Mouse (Mus musculus) stomach, postnatal 0 days (tissue): ENCODE results near the gene Dus3l. TPM values are rescaled to one million over a fixed set of nuclear protein-coding genes. Genes with fewer than 3 reads are reported as not detected.

Experiments used
- ATAC-seq: fragments of 200-750 bp; cut with Nextera tagmentation; 2 replicates; pipeline ENCODE4 v1.8.0; 2017; ENCODE audit not compliant: low FRiP score, low TSS enrichment
- DNase-seq: peaks from one replicate; pipeline ENCODE4 v3.0.0-alpha.2; 2016; ENCODE audit warnings: low spot score
- H3K27ac ChIP-seq: fragments of 300-500 bp; sonication (generic); replicated peaks from 2 replicates; pipeline ENCODE4 v1.5.1; 2014; ENCODE audit warnings: mild to moderate bottlenecking, control low read depth
- H3K27me3 ChIP-seq: fragments of 300-500 bp; sonication (generic); 2 replicates; pipeline ENCODE4 v1.6.1; 2014; ENCODE audit warnings: low read length; ENCODE audit not compliant: control insufficient read depth, insufficient read depth
- H3K36me3 ChIP-seq: fragments of 300-500 bp; sonication (generic); 2 replicates; pipeline ENCODE4 v1.6.1; 2014; ENCODE audit warnings: low read length, mixed read lengths; ENCODE audit not compliant: control insufficient read depth, insufficient read depth
- H3K4me1 ChIP-seq: fragments of 300-500 bp; sonication (generic); replicated peaks from 2 replicates; pipeline ENCODE4 v1.6.1; 2014; ENCODE audit warnings: antibody characterized with exemption; ENCODE audit not compliant: control insufficient read depth, insufficient read depth
- H3K4me2 ChIP-seq: fragments of 300-500 bp; sonication (generic); replicated peaks from 2 replicates; pipeline ENCODE4 v1.6.1; 2014; ENCODE audit warnings: low read depth, mild to moderate bottlenecking, control low read depth, moderate library complexity
- H3K4me3 ChIP-seq: fragments of 300-500 bp; sonication (generic); 2 replicates; pipeline ENCODE4 v1.5.1; 2014; ENCODE audit warnings: low read depth, low read length, control low read depth
- H3K9ac ChIP-seq: fragments of 300-500 bp; sonication (generic); 2 replicates; pipeline ENCODE4 v1.6.1; 2014; ENCODE audit warnings: mild to moderate bottlenecking, low read length, control low read depth, mixed read lengths
- H3K9me3 ChIP-seq: fragments of 300-500 bp; sonication (generic); 2 replicates; pipeline ENCODE4 v1.6.1; 2016; ENCODE audit warnings: low read length; ENCODE audit not compliant: control insufficient read depth
- CTCF ChIP-seq: IDR thresholded peaks from 2 replicates; pipeline ENCODE4 v1.5.1; 2016; ENCODE audit warnings: antibody characterized with exemption, low read depth, mild to moderate bottlenecking, moderate library complexity
- EP300 ChIP-seq: optimal IDR thresholded peaks from 2 replicates; pipeline ENCODE3; 2016; ENCODE audit warnings: antibody characterized with exemption
- WGBS: fragments of 180-500 bp; shearing (Covaris S2); extraction: QIAGEN DNeasy Blood & Tissue Kit; methylation state at CpG from one replicate; pipeline ENCODE4 v1.1.7; 2014; 5-methylcytosine and 5-hydroxymethylcytosine counted together
- polyA plus RNA-seq: library from polyadenylated mRNA; unstranded; fragments of >200 nt; fragmentation: Nextera tagmentation; extraction: Ambion mirVana; gene quantifications from 2 replicates; pipeline ENCODE4 v1.2.1, GENCODE M21; 2015

Dus3l gene
- polyA plus RNA-seq, 1 experiment from 2014 or later, result 22.9 TPM

- TF ChIP-seq CTCF (no peak), EP300 (no peak)
- peak overlapping the region; percentile 18 for H3K4me3 ChIP-seq
- no peaks in the 10 kb centered on the region for H3K36me3 ChIP-seq
- peak overlapping the region; percentile 26; the same call in 1 of the 2 replicates for H3K4me2 ChIP-seq
- ATAC-seq (peak; percentile 31), DNase-seq (peak; percentile 62)
- H3K4me1 ChIP-seq, result no peaks in the 10 kb centered on the region; the same call in 1 of the 2 replicates
- H3K27me3 ChIP-seq, result no peaks in the 10 kb centered on the region
- H3K9ac ChIP-seq, result no peak overlapping the region
- WGBS, result 41% methylated on average over 71 of the region's 71 CpGs
- H3K27ac ChIP-seq, result no peak overlapping the region
- H3K9me3 ChIP-seq, result no peaks in the 10 kb centered on the region
These were observed 13.0 kb upstream of the Dus3l start for GRCm38 (mm10) chr17:56751404-56752072.

DNA sequence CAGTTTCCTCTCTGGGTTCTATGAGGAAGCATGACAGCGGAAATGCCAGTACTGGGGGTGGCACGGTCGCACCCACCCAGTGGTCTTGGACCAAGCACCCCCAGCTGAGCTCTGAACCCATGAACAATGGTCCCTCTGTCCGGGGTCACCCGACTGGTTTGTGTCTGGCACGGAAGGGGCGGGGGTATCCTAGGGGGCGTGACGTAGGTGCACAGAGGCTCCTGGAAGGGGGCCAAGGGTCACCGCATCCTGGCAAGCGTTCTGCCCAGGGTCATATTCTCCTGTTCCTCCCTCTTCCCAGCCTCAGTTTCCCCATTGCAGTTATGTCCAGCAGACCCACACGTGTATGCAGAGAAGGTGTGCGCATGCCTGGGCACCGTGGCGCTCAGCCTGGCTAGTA, 11.1 kb upstream of the Dus3l start:
- no peaks in the 10 kb centered on the region for H3K36me3 ChIP-seq
- ATAC-seq (no peak), DNase-seq (no peak)
- H3K4me2 ChIP-seq, result no peak overlapping the region
- TF ChIP-seq CTCF (no peak), EP300 (no peak)
- no peaks in the 10 kb centered on the region for H3K27me3 ChIP-seq
- H3K9ac ChIP-seq, result no peak overlapping the region
- no peak overlapping the region for H3K27ac ChIP-seq
- no peaks in the 10 kb centered on the region for H3K9me3 ChIP-seq
- no peak overlapping the region for H3K4me3 ChIP-seq
- H3K4me1 ChIP-seq, result no peaks in the 10 kb centered on the region; the same call in 1 of the 2 replicates
- 28% methylated on average over 13 of the region's 15 CpGs for WGBS

DNA sequence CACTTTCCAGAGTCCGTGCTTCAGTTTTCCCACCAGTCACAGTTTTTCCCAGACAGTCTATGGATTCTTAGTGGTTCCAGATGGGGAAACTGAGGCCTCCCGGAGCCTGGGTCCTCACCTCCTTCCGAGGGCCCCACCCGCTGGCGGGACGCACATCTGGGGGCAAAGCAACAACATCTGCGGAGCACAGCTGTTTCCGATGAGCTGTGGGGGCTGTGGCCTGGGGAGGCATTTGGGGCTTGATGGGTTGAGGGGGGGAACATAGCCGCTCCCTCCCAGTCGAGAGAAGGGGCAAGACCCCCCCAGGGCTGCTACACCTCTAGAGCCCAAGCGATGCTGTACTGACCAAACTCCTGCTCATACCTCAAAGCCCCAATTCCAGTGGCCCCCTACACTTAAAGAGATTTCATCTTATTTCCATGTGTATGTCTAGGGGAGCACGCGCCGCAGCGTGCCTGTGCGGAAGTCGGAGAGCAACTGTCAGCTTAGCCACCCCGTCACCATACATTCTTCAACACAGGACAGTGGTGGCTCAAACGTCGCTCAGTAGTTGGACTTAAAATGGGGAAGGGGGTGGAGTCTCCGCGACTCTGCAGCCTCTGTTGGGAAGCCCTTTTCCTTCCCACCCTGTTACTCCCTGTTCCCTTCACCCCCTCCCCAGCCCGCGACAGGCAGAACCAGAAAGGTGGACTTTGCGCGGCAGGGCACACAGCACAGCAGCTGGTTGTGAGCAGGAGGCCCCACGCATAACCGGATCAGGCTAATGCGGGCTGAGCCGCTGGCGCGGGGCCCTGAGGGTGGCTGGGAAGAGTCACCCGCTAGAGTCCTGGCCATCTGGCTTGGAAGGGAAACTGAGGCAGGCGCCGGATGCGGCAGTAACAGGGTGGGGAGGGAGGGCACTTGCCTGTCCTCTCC, 10.0 kb upstream of the Dus3l start:
- peak overlapping the region; percentile 12 for H3K4me2 ChIP-seq
- H3K9ac ChIP-seq, result no peak overlapping the region
- WGBS, result 19% methylated on average over 36 of the region's 36 CpGs

GRCm38 (mm10) chr17:56756703-56757399, 7.7 kb upstream of the Dus3l start:
- Histone ChIP-seq H3K4me1 (peaks cover 6% of the 10 kb centered on the region), H3K27me3 (no peaks in the 10 kb centered on the region), H3K9ac (peak overlapping the region; percentile 78), H3K4me2 (peak overlapping the region; percentile 100), H3K36me3 (no peaks in the 10 kb centered on the region), H3K27ac (peak overlapping the region; percentile 45; the same call in 1 of the 2 replicates), H3K4me3 (peak overlapping the region; percentile 66), H3K9me3 (no peaks in the 10 kb centered on the region)
- DNase-seq (peak; percentile 63), ATAC-seq (peak; percentile 13)
- TF ChIP-seq CTCF (peak; percentile 78), EP300 (no peak)
- 1% methylated on average over 38 of the region's 51 CpGs for WGBS

More for the DNA sequence above, 10.0 kb upstream of the Dus3l start:
- no peak for DNase-seq
- Histone ChIP-seq H3K4me1 (no peaks in the 10 kb centered on the region; the same call in 1 of the 2 replicates), H3K9me3 (no peaks in the 10 kb centered on the region), H3K4me3 (no peak overlapping the region), H3K27me3 (no peaks in the 10 kb centered on the region), H3K36me3 (no peaks in the 10 kb centered on the region), H3K27ac (no peak overlapping the region)
- no peak for TF ChIP-seq EP300
- ATAC-seq, result no peak

DNA sequence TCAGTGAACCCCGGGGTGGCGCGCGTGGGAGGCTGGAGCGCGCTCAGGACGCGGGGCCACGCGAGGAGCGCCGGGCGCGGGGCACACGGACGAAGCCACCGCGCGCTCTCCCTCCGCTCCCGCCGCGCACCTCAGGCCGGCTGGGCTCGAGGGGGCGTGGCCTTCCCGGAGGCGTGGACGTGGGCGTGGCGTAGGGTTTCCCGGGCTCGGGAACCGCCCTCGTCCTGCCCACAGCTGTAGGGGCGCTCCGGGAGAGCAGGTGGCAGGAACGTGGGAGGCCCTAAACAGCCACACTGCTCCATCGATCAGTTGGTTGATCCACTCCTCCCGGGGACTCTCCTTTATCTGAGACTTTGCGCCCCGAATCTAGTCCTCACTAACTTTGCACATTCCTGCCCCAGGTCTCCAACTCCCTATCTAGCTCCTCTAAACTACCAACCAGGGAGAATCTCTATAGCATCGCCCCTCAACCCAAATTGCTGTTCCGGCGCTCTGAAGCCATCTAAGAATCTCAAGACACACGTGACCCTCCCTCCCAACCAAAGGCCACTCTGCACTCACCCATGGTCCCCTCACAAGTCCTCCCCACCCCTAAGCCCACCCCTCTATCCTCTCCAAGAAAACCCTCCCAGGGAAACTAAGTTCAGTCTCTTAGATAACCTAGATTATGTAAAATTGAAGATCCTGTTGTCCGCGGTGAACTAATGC, 7.0 kb upstream of the Dus3l start, which contains the start of gene Nrtn:
Gene Nrtn (minus strand): TSS at position 115 of the 708 bp plus-strand sequence.
- H3K36me3 ChIP-seq, result no peaks in the 10 kb centered on the region
- peak within 1 kb of the TSS; percentile 45; the same call in 1 of the 2 replicates for H3K27ac ChIP-seq
- DNase-seq (peak; percentile 95), ATAC-seq (peak; percentile 76)
- H3K9me3 ChIP-seq, result no peaks in the 10 kb centered on the region
- peak within 1 kb of the TSS; percentile 78 for H3K9ac ChIP-seq
- H3K4me2 ChIP-seq, result peak within 1 kb of the TSS; percentile 100
- TF ChIP-seq EP300 (no peak), CTCF (no peak)
- under 1% methylated on average over 37 of the region's 48 CpGs for WGBS
- no peaks in the 10 kb centered on the region for H3K27me3 ChIP-seq
- H3K4me3 ChIP-seq, result peak within 1 kb of the TSS; percentile 66
- peaks cover 6% of the 10 kb centered on the region for H3K4me1 ChIP-seq
